Mouse (Mus musculus) layer of hippocampus, adult 2 months (tissue): Measurements from ENCODE around the gene Spata22. TPM values are rescaled to one million over a fixed set of nuclear protein-coding genes. Genes with fewer than 3 reads are reported as not detected.

Experiments
- DNase-seq, 2 experiments: peaks; one replicate each; pipeline ENCODE4 v3.0.0; 2022; ENCODE audit warnings: low spot score in 2 of 2
- H3K27ac ChIP-seq: fragments of 200-600 bp; 2 replicates; pipeline ENCODE4 v1.8.1; 2022
- H3K4me3 ChIP-seq: fragments of 200-600 bp; 2 replicates; pipeline ENCODE4 v1.8.1; 2022; ENCODE audit warnings: mild to moderate bottlenecking
- CTCF ChIP-seq: fragments of 200-600 bp; conservative IDR thresholded peaks from 2 replicates; pipeline ENCODE4 v1.8.1; 2022; ENCODE audit warnings: antibody characterized with exemption, mild to moderate bottlenecking, moderate library complexity
- total RNA-seq, 2 experiments: library from RNA; stranded (reverse); gene quantifications; 2 replicates each; pipeline ENCODE4 v1.2.3; 2021

The Spata22 gene
- total RNA-seq, 2 experiments from 2014 or later = not detected

DNA sequence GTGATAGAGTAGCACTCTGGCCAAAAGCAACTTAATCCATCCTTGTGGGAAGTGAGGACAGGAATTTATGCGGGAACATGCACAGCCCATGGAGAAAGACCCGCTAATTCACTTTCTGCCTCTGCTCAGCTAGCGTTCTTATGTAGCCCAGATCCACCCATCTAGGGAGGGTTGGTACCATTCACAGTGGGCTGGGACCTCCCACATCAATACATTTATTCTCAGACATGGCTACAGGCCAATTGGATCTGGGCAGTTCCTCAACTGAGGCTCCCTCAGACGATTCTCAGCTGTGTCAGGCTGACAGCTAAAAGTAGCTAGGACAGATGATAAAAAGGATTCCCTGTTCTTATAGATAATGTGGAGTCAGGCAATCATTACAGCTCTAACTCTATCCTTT, 2.2 kb upstream of the Spata22 start:
- no peak overlapping the region for H3K4me3 ChIP-seq
- DNase-seq = no peak
- TF ChIP-seq CTCF = no peak
- H3K27ac ChIP-seq = no peak overlapping the region

DNA sequence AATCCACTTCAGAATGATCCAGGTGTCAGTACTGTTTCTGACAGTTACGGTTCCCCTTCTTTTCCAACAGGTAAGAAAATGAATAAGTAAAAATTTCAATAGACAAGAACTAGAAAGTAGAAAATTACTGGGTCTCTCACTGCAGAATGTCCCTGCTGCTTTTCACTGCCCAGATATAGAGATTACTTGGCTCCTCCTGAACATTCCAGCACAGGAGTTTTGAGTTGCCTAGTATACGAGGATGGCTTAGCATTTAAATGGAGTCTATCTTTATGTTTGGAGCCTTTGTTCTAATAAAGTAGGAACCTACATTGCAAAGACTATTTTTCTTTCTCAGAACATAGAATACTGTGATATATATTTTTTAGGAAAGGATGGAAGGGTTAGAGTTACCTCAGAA, 3.8 kb downstream of the Spata22 start:
- H3K4me3 ChIP-seq = no peak overlapping the region
- H3K27ac ChIP-seq = no peak overlapping the region
- no peak for DNase-seq
- no peak for TF ChIP-seq CTCF

DNA sequence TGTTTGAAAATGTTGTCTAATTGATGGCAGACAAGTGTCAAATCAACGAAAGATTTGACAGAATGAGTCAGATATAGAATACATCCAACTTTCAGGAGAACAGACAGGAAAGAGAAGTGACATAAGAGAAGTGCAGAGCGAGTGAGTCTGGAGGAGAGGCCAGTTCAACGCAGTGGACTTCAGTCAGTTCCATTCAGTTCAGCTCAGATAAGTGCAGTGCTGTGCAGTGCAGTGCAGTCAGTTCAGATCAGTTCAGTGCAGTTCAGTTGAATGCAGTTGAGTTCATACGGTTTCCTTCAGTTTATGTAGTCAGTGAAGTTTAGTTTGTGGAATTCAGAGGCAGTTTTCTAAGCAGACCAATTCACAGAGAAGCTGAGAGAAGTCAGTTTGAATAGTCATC, 7.4 kb downstream of the Spata22 start:
- no peak for TF ChIP-seq CTCF
- no peak overlapping the region for H3K27ac ChIP-seq
- H3K4me3 ChIP-seq = no peak overlapping the region
- no peak for DNase-seq

DNA sequence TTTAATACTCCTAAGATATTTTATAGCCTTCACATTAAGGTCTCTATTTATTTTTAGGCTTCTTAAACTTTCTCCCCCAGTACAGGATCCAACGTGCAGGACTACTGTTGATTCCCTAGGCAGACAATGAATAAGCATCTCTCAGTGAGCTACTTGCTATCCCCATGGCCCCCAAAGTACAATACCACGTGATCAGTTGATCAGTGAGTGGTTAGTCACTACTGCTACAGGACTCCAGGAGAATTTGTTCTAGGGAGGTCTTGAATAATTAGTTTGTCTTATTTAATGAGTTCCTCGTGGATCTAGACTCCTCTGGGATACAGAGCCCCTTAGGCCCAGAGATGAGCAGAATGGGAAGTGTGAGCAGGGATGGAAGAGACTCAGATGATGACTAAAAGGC, 20.9 kb downstream of the Spata22 start, which contains the start of gene Olfr20:
Olfr20 (plus strand) TSS at position 301 of the 400 bp plus-strand sequence.
- Histone ChIP-seq H3K27ac (no peak within 1 kb of the TSS), H3K4me3 (no peak within 1 kb of the TSS)
- no peak for DNase-seq
- no peak for TF ChIP-seq CTCF

DNA sequence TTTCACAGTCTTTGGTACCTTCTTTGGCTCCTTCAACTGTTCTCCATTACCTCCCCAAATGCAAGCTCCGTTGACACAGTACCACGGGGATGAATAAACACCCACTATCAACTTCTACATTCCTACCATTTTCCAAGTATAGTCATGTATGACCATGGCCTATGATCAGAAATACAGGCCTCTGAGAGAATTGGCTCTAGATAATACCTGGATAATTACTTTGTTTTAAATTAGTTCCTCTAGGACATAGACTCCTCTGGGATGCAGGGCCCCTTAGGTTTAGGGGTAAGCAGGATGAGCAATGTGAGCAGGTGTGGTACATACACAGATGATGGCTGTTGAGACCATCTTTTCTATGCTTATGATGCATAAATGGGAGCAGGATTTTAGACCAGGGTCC, 41.4 kb downstream of the Spata22 start, which contains the start of gene Olfr376:
Olfr376 (plus strand) TSS at position 301 of the 400 bp plus-strand sequence.
- no peak for TF ChIP-seq CTCF
- H3K4me3 ChIP-seq = no peak within 1 kb of the TSS
- no peak for DNase-seq
- no peak within 1 kb of the TSS for H3K27ac ChIP-seq

DNA sequence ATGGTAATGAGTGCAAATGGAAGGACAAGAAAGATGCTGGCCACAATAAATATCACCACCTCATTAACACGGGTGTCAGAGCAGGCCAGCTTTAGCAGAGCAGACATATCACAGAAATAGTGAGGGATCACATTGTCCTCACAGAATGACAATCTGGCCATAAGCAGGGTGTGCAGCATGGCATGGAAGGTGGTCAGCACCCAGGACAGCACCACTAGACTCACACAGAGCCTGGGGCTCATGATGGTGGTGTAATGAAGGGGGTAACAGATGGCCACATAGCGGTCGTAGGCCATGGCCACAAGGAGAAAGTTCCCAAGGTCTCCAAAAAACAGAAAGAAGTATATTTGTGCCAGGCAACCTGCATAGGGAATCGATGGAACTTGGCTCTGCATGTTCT, 65.8 kb downstream of the Spata22 start:
- TF ChIP-seq CTCF = no peak
- Histone ChIP-seq H3K4me3 (no peak overlapping the region), H3K27ac (no peak overlapping the region)
- DNase-seq = no peak

Other genes starting within 250 kb of the Spata22 start
- under 1 TPM; 0.15 to 0.20 TPM for gene Itgae, start 239.2 kb upstream of the Spata22 start, total RNA-seq
- under 1 TPM; 0.33 to 0.44 TPM for gene Haspin, start 191.4 kb upstream of the Spata22 start, total RNA-seq
- 1 to 10 TPM; 2.0 to 3.1 TPM for gene P2rx5, start 169.3 kb upstream of the Spata22 start, total RNA-seq
- gene Emc6, start 152.7 kb upstream of the Spata22 start, total RNA-seq = 10 to 100 TPM; 44.6 to 47.5 TPM
- gene Tax1bp3, start 152.7 kb upstream of the Spata22 start, total RNA-seq = 1 to 10 TPM; 9.2 TPM
- 10 to 100 TPM; 20.1 to 23.2 TPM for gene Ctns, start 130.7 kb upstream of the Spata22 start, total RNA-seq
- gene Shpk, start 130.3 kb upstream of the Spata22 start, total RNA-seq = 1 to 10 TPM; 3.1 to 3.2 TPM
- not detected for gene Trpv1, start 95.4 kb upstream of the Spata22 start, total RNA-seq
- under 1 TPM; 0.54 to 0.59 TPM for gene Trpv3, start 62.4 kb upstream of the Spata22 start, total RNA-seq
- gene Aspa, start 145 bp upstream of the Spata22 start, total RNA-seq = 10 to 100 TPM; 10.8 to 12.6 TPM
- not detected for gene Gm49340, start within 50 bp of the Spata22 start, total RNA-seq
- not detected for gene Olfr20, start 21.0 kb downstream of the Spata22 start, total RNA-seq
- gene Olfr376, start 41.5 kb downstream of the Spata22 start, total RNA-seq = not detected
- gene Olfr1, start 69.9 kb downstream of the Spata22 start, total RNA-seq = not detected
- gene Olfr378, start 98.7 kb downstream of the Spata22 start, total RNA-seq = not detected
- gene Olfr380, start 127.8 kb downstream of the Spata22 start, total RNA-seq = not detected
- not detected for gene Olfr381, start 161.9 kb downstream of the Spata22 start, total RNA-seq
- not detected for gene Olfr382, start 187.5 kb downstream of the Spata22 start, total RNA-seq